Mouse (Mus musculus) liver, embryonic 18 days (tissue): Measurements from ENCODE around the gene Serinc5. TPM values are rescaled to one million over a fixed set of nuclear protein-coding genes. Genes with fewer than 3 reads are reported as not detected.

ENCODE experiments used
- polyA plus RNA-seq: library from polyadenylated mRNA; depleted of rRNA; stranded (reverse); fragments of >200 nt; gene quantifications from 2 replicates; pipeline ENCODE4 v1.2.3, GENCODE M21; 2012; rRNA removed

Serinc5 gene
- polyA plus RNA-seq: 13.6 and 14.8 TPM in 2 replicates

GRCm38 (mm10) chr13:92610311-92611221, at the start of gene Serinc5:
Gene Serinc5, plus strand, starts transcription at chr13:92611091.

DNA sequence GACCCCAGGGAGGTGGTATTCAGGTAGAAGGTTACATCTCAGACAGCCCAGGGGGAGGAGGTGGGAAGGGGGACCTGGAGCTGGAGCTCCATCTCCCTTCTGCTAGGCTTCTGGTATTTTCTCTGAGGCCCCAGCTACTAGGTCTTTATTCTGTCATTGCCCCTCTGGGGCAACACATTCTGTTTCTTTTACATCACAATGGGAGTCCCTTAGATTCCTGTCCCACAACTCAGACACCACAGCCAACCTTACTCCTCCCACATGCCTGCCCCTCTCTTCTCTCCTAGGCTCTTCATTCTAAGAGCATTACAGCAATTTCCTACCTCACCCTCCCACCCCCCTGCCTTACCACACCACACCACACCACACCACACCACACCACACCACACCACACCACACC, 34.8 kb upstream of the Serinc5 start, which contains the start of gene Spz1:
Spz1 (minus strand) TSS at position 101 of the 400 bp plus-strand sequence.

Other genes starting within 250 kb of the Serinc5 start
- under 0.01 TPM in 1 of 2 replicates, not detected in the other for gene Ankrd34b, start 185.2 kb upstream of the Serinc5 start, polyA plus RNA-seq
- gene Fam151b, start 127.1 kb upstream of the Serinc5 start, polyA plus RNA-seq: 1.2 and 1.6 TPM in 2 replicates
- gene Zfyve16, start 80.2 kb upstream of the Serinc5 start, polyA plus RNA-seq: 1.3 TPM in 2 replicates
- not detected in 2 replicates for gene Spz1, start 34.9 kb upstream of the Serinc5 start, polyA plus RNA-seq
- gene Thbs4, start 183.7 kb downstream of the Serinc5 start, polyA plus RNA-seq: 0.22 and 0.24 TPM in 2 replicates
- gene Mtx3, start 233.7 kb downstream of the Serinc5 start, polyA plus RNA-seq: 2.8 and 3.7 TPM in 2 replicates